Mouse (Mus musculus): Measurements from ENCODE around the gene Crygn.

- TF ChIP-seq POLR2A (IDR thresholded peaks at IDR 0.05; ENCODE audit: borderline replicate concordance, control insufficient read depth, low read depth, low read length) (no peak), CTCF (IDR thresholded peaks at IDR 0.05; ENCODE audit: control insufficient read depth, insufficient read depth, low read length) (no peak)
Measured at GRCm38 (mm10) chr5:24804661-24805060, 46.9 kb upstream of the Crygn start.

All from bone marrow, adult 2 months (tissue).